Mouse (Mus musculus) cerebellum, postnatal 14 days (tissue): ENCODE measurements around the gene 1110051M20Rik.
A peak's percentile ranks its signal among the peaks of the same experiment; 100 is the strongest.

Source experiments
- DNase-seq, 2 experiments: peaks; one replicate each; pipeline ENCODE4 v3.0.0; 2021; ENCODE audit warnings: mixed read lengths in 2 of 2

The 1110051M20Rik gene

GRCm38 (mm10) chr2:91457656-91458251 is 13.2 kb upstream of the 1110051M20Rik start:
- DNase-seq = peak in 1 of 2 experiments; percentile 34

DNA sequence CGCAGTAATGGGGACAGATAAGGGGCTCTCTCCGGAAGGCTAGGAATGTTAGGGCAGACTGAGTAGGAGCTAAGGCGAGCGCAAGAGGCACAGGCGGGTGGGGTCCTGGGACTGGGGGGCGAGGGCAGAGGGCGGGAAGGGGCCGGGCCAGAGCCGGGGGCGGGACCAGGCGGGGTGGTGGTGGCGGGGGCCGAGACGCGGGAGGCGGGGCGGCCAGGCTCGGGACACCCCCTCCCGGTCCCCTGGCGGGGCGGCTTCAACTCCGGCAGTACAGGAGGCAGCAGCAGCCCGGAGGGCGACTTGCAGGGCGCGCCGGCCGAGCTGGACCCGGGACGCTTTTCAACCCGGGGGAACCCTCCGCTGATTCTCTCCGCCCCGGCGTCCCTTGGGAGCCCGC is 12.8 kb upstream of the 1110051M20Rik start, which contains the start of gene Lrp4:
Lrp4 (plus strand) TSS at position 253 of the 397 bp plus-strand sequence.
- peak in 1 of 2 experiments; percentile 31 for DNase-seq

GRCm38 (mm10) chr2:91456491-91457100 is 12.1 kb upstream of the 1110051M20Rik start:
- no peak for DNase-seq

GRCm38 (mm10) chr2:91455826-91456225 is 11.3 kb upstream of the 1110051M20Rik start:
- DNase-seq = peak; percentile 50 to 74

- no peak for DNase-seq
These were observed 9.9 kb upstream of the 1110051M20Rik start for GRCm38 (mm10) chr2:91454434-91454833.

GRCm38 (mm10) chr2:91453231-91454075 is 8.9 kb upstream of the 1110051M20Rik start:
- no peak for DNase-seq

DNA sequence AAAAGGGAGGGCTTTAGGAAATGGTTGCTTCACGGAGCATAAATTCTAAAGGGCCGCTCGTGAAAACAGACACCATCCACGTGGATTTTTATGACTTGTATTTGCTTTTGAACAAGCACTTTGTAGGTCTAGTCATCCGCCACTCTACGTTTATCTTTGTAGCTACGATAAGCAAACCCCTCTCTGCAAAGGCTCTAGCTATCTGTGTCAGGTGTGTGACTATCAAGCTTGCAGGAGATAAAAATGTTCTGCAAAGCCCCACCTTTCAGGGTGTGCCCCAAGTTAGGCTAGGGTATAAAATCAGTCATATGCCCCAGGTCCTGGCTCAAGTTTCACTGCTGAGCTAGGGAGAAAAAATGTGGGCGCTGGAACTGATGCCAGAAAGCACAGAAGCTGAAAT is 8.2 kb upstream of the 1110051M20Rik start:
- DNase-seq = no peak

DNA sequence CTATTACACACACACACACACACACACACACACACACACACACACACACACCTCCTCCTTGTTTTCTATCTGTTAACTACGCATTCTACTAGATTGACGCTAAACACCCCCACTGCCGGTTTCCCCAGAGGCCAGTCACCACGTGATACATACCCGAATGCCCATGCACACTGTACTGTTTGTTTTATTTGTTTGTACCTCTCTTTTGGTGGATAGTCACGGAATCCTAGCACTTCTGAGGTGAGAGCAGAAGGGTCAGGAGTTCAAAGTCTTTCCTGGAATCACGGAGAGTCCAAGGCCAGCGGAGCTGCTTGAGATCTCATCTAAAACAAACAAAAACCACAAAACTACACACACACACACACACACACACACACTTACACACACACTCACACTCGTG is 5.8 kb upstream of the 1110051M20Rik start:
- DNase-seq = no peak

- DNase-seq = no peak
These were observed 5.2 kb upstream of the 1110051M20Rik start for GRCm38 (mm10) chr2:91449662-91450061.

DNA sequence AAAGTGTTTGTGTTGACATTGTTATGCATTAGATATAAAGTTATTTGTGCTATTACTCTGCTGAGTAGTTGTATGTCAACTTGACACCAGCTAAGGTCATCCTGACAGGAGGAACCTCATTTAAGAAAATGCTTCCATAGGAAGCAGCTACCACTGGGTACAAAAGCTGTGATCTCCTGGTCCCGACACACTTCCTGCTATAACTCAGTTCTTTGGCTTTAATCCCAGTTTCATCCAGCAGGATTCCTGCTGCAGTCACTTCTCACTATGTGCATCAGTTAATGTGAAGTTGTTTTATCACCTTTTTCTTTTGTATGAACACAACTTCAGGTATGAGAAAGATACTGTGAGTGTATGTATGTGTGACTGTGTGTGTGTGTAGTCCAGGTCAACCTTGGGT is 2.3 kb downstream of the 1110051M20Rik start:
- DNase-seq = no peak

DNA sequence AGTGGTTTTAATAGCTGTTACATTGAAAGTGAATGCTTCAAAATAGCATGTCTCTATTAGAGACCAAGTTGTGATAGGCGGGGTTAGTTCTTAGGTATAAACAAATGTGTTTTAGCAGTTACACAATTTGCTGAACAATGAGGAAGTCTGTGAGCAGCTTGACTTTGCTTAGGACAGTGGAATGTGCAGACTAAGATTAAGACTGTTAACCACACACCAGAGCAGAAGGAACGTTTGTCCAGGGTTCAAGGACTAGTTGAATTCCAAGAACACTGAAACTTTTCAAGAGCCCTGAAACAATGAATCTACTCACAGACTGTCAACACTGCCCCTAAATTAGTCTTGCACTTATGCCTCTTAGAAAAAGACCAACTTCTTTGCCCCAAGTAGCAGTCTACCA is 2.8 kb downstream of the 1110051M20Rik start:
- no peak for DNase-seq

- DNase-seq = no peak
These were observed 3.8 kb downstream of the 1110051M20Rik start for GRCm38 (mm10) chr2:91440686-91441085.

DNA sequence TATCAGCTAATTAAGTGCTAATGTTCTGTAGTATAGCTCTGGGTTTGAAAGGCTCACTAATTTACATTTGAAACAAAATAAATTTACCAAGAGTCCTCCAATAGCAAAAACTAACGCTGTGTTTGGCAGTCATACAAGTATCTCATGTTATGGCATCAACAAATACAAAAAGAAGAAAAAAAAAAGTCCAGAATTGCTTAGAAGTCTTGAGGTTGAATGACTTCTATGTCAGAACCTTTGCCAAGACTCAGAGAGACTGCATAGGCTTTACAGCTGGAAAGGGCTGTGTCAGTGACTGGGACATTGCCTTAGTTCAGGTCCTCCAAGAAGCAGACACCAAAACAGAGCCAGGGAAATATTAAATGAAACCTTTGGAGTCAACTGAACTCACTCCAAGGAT is 4.6 kb downstream of the 1110051M20Rik start:
- DNase-seq = no peak

DNA sequence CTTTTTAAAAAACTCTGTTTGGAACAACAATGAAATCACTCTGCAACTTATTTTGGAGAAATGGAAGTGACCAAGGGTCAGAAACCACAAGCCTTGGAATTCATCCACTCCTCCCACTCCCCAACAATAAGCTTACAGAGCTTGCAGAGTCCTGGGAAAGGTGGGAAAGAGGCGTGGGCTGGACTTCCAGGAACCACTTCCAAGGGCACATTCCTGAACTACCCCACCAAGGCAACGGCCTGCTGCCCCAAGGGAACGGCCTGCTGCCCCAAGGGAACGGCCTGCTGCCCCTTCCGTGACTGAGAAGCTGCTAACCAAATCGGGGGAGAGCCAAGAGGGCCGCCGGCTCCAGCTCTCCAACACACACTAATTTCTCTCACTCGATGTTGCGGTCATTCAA is 5.2 kb downstream of the 1110051M20Rik start:
- no peak for DNase-seq

GRCm38 (mm10) chr2:91437116-91437815 is 7.2 kb downstream of the 1110051M20Rik start:
- DNase-seq = no peak

- DNase-seq = no peak
These were observed 7.8 kb downstream of the 1110051M20Rik start for GRCm38 (mm10) chr2:91436713-91437112.

GRCm38 (mm10) chr2:91430600-91430919 is 13.9 kb downstream of the 1110051M20Rik start:
- DNase-seq = peak; percentile 43 to 54

DNA sequence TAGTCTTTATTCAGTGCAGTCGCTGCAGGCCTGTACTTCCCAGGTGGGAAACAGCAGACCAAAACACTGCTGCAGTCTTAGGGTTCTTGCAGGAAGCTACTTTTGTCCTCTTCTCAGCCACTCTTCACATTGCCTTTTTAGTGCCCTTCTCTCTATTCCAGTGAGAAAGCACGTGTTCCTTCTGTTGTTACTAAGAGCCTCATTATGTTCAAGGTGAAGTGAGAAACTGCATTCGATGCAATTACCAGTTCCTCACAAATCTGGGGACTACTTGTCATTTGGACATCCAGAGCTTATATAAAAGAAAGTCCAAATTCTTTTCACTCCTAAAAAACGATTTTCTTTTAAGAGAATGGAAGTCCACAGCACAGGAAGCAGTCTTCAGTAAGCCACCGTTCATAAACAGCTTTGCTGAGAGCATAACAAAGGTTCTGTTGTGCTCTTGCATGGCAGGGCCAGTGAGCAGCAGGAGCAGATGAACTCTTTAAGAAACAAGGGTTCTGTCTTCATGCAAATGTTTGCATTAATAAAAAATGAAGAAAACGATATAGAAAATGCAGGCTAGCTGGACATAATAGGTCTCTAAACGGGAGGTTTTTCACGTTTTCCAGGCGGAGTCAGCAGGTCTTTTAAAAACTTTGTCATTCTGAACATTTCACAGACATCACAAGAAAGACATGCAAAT is 14.4 kb downstream of the 1110051M20Rik start:
- DNase-seq = peak in 1 of 2 experiments; percentile 9

GRCm38 (mm10) chr2:91429146-91429545 is 15.4 kb downstream of the 1110051M20Rik start:
- DNase-seq = no peak

DNA sequence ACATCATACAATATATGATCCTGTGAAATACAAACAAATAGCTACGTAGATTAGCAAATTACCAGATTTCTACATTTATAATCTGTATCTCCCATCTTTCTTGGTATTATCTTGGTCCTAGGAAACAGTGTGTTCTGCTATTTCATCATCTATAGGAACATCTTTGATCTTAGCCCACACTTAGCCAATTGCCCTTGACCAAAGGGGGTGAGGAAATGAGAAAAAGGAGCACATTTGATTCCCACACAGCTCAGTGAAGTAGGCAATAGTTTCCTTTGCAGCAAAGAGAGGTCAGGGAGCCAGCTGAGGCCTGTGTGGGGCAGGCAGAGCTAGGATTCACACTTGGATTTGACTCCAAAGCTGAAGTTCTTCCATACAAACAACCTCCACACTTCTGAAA is 18.2 kb downstream of the 1110051M20Rik start:
- no peak for DNase-seq

GRCm38 (mm10) chr2:91424061-91424720 is 20.3 kb downstream of the 1110051M20Rik start:
- no peak for DNase-seq

GRCm38 (mm10) chr2:91421641-91422040 is 22.9 kb downstream of the 1110051M20Rik start:
- DNase-seq = no peak
